ENCODE assay signal across 13 mouse cellular contexts in the genomic region with DNA sequence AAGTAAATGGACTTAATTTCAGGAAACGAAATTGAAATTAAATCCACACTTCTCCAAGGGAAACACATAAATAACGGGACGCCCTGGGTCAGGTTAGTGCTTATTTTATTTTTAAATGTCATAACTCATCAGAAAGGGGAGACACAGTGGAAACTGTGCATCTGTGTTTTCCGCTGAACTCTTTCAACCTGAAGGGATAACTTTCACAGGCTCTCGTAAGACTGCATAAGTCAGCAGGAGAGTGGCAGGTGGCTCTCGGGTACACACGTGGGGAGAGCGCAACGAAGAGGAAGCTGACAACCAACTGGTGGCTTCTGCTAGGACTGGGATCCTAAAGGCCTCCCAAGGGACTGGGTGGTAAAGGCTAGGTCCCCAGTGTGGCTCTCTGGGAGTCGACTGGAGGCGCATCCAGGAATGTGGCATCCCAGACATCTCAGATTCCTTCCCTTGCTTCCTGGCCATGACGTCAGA.
DNase-seq lines count a peak whose midpoint lies in the region; TF ChIP-seq lines count a peak whose summit lies in the region.
"Had no signal": no experiment of that assay in that cellular context is flagged by ENCODE, and none has a peak within 500 bp of the region (broad histone marks: within the 10 kb centered on the region; RNA-seq: fewer than 3 reads in every experiment).

No protein-coding gene starts in this region.

- intact Hi-C loops in gastrocnemius, adult 2 months (cut with DNase I), result no loop called here
- intact Hi-C loops in left cerebral cortex, postnatal 14 days (cut with DNase I), result no loop called here

- H3K36me3 ChIP-seq in CH12.LX (replicated peaks in 1 of 2; ENCODE audit: control insufficient read depth in 1 of 2, insufficient read depth in 1 of 2, low read length in 1 of 2), result no peaks in the 10 kb centered on the region
- H3K36me3 ChIP-seq: forebrain, embryonic 15.5 days; limb, embryonic 10.5 days; midbrain, embryonic 10.5 days had no signal

- peak; percentile 59 for TF ChIP-seq EP300 in CH12.LX (IDR thresholded peaks at IDR 0.05; ENCODE audit: low read length)

- H3K4me2 ChIP-seq in CH12.LX (ENCODE audit: insufficient read depth, low read depth, poor library complexity, severe bottlenecking), result no peak overlapping the region
- H3K4me2 ChIP-seq: forebrain, embryonic 15.5 days had no signal

- no peaks in the 10 kb centered on the region for H3K79me2 ChIP-seq in CH12.LX (replicated peaks; ENCODE audit: control insufficient read depth, extremely low read depth, insufficient read depth, poor library complexity, severe bottlenecking)

- no peaks in the 10 kb centered on the region for H3K27me3 ChIP-seq in CH12.LX (replicated peaks)
- H3K27me3 ChIP-seq: forebrain, embryonic 15.5 days had no signal

- DNase-seq in gastrocnemius, adult 2 months, result peak; percentile 53
- no peak for DNase-seq in gastrocnemius, postnatal 10 days
- DNase-seq in CH12.LX (ENCODE audit: extremely low read depth), result peak; percentile 48
- DNase-seq in kidney, adult 8-10 months, result peak; percentile 41 to 66
- DNase-seq in monocyte, adult 2 months (ENCODE audit: low read depth in 1 of 2, low spot score in 2 of 2), result peak; percentile 21 to 57
- DNase-seq in left cerebral cortex, postnatal 14 days (ENCODE audit: low spot score in 2 of 2), result no peak
- no peak for DNase-seq in urinary bladder, postnatal 10 days (ENCODE audit: low spot score)
- DNase-seq: heart, postnatal 4 days; lung, adult 2 months had no signal

- no peak for TF ChIP-seq RAD21 in CH12.LX (IDR thresholded peaks at IDR 0.05; ENCODE audit: low read depth, low read length)

- H3K4me1 ChIP-seq in CH12.LX (ENCODE audit: control insufficient read depth in 1 of 2, insufficient read depth in 2 of 2), result peaks cover 5 to 38% of the 10 kb centered on the region in 2 experiments; a peak in 3 of 4 replicates

- H3K4me3 ChIP-seq in gastrocnemius, adult 2 months, result no peak overlapping the region
- H3K4me3 ChIP-seq in CH12.LX (replicated peaks in 1 of 3; ENCODE audit: low read depth in 2 of 3, low read length in 2 of 3, poor library complexity in 1 of 3), result no peak overlapping the region
- H3K4me3 ChIP-seq: forebrain, embryonic 15.5 days; heart, adult 2 months; limb, embryonic 10.5 days; midbrain, embryonic 10.5 days had no signal

- in situ Hi-C loops in CH12.LX (cut with MboI; ENCODE audit: low pct_ligation_motif_present, low pct_unique_long_range_greater_than_20kb, low sequenced_read_pairs), result no loop called here

- H3K9me3 ChIP-seq in CH12.LX (replicated peaks; ENCODE audit: low read length), result no peaks in the 10 kb centered on the region
- H3K9me3 ChIP-seq: forebrain, embryonic 15.5 days; limb, embryonic 10.5 days; midbrain, embryonic 10.5 days had no signal

- TF ChIP-seq CTCF in gastrocnemius, adult 2 months (IDR thresholded peaks at IDR 0.05), result no peak
- TF ChIP-seq CTCF in CH12.LX (conservative IDR thresholded peaks at IDR 0.05 in 1 of 2, IDR thresholded peaks at IDR 0.05 in 1 of 2; ENCODE audit: low read depth in 2 of 2, low read length in 2 of 2), result no peak

- no peak overlapping the region for H3K9ac ChIP-seq in CH12.LX (ENCODE audit: insufficient read depth, low read depth)
- H3K9ac ChIP-seq: forebrain, embryonic 15.5 days had no signal

- TF ChIP-seq POLR2A in CH12.LX (IDR thresholded peaks at IDR 0.05; ENCODE audit: low read depth, low read length), result no peak

- dilution Hi-C loops in CH12.LX (cut with MboI; ENCODE audit: extremely low pct_ligation_motif_present, extremely low pct_unique_long_range_greater_than_20kb, low sequenced_read_pairs), result no loop called here

- H3K27ac ChIP-seq in gastrocnemius, adult 2 months, result peak overlapping the region; percentile 70
- no peak overlapping the region for H3K27ac ChIP-seq in CH12.LX (ENCODE audit: insufficient read depth, low read depth)
- H3K27ac ChIP-seq: forebrain, embryonic 15.5 days; heart, adult 2 months; limb, embryonic 10.5 days; midbrain, embryonic 10.5 days had no signal

TF ChIP-seq in CH12.LX, 34 proteins besides CTCF, POLR2A, EP300 and RAD21:
- no peak for TF ChIP-seq MAZ (IDR thresholded peaks at IDR 0.05; ENCODE audit: low read depth, low read length)
- 0 out of 2 replicates have a peak, but pooled peaks have one; percentile 50 for TF ChIP-seq MAFK (IDR thresholded peaks at IDR 0.05; ENCODE audit: insufficient replicate concordance, low read length)
- no peak for TF ChIP-seq USF1 (IDR thresholded peaks at IDR 0.05; ENCODE audit: low read depth, low read length)
- peak; percentile 37; the same call in 1 of the 2 replicates for TF ChIP-seq MAX (IDR thresholded peaks at IDR 0.05; ENCODE audit: low read length)
- peak; percentile 49 for TF ChIP-seq ETS1 (conservative IDR thresholded peaks at IDR 0.05; ENCODE audit: low read depth, low read length)
- TF ChIP-seq CHD2 (IDR thresholded peaks at IDR 0.05; ENCODE audit: low read length), result no peak
- TF ChIP-seq BHLHE40 (IDR thresholded peaks at IDR 0.05; ENCODE audit: low read depth, low read length), result peak; percentile 62
- TF ChIP-seq MYC (IDR thresholded peaks at IDR 0.05; ENCODE audit: low read depth, low read length), result 0 out of 2 replicates have a peak, but pooled peaks have one; percentile 38
- no peak for TF ChIP-seq ZNF384 (IDR thresholded peaks at IDR 0.05; ENCODE audit: low read depth, low read length)

Comparison
In these comparisons a context has a peak if more than half of its experiments do, and no peak if none do; other contexts are left out.
1. DNase-seq: peak in gastrocnemius, adult 2 months (single experiment), CH12.LX (single experiment), kidney, adult 8-10 months (2 of 2) and monocyte, adult 2 months (2 of 2); none in gastrocnemius, postnatal 10 days (single experiment), left cerebral cortex, postnatal 14 days (0 of 2) and urinary bladder, postnatal 10 days (single experiment).